ENCODE assay signal across 8 mouse cellular contexts in genomic region chr2:173307561-173307960, GRCm38 (mm10). TPM values are rescaled to one million over a fixed set of nuclear protein-coding genes. Genes with fewer than 3 reads are reported as not detected.
DNase-seq lines count a peak whose midpoint lies in the region; ATAC-seq and TF ChIP-seq lines count a peak whose summit lies in the region.

No protein-coding gene starts in this region.

- peak; percentile 44 to 54 for DNase-seq in cerebellum, postnatal 10 days
- DNase-seq in cerebellum, adult 11-12 months: no peak
- DNase-seq in Muller cell, postnatal 12 days (ENCODE audit: inconsistent ontology term): no peak

- H3K4me3 ChIP-seq in forebrain, embryonic 12.5 days (replicated peaks): peak overlapping the region; percentile 21
- H3K4me3 ChIP-seq in heart, embryonic 15.5 days: peak overlapping the region; percentile 14; the same call in 1 of the 2 replicates
- no peak overlapping the region for H3K4me3 ChIP-seq in kidney, embryonic 15.5 days (replicated peaks)
- H3K4me3 ChIP-seq in limb, embryonic 15.5 days: no peak overlapping the region
- H3K4me3 ChIP-seq in olfactory bulb, adult 2 months (ENCODE audit: insufficient read depth, low read depth, low read length): peak overlapping the region; percentile 3; the same call in 1 of the 2 replicates

- H3K9me3 ChIP-seq in forebrain, embryonic 12.5 days: no peaks in the 10 kb centered on the region
- no peaks in the 10 kb centered on the region for H3K9me3 ChIP-seq in heart, embryonic 15.5 days (replicated peaks)
- H3K9me3 ChIP-seq in kidney, embryonic 15.5 days (replicated peaks): no peaks in the 10 kb centered on the region
- H3K9me3 ChIP-seq in limb, embryonic 15.5 days: no peaks in the 10 kb centered on the region

- no peaks in the 10 kb centered on the region for H3K36me3 ChIP-seq in forebrain, embryonic 12.5 days (replicated peaks)
- H3K36me3 ChIP-seq in heart, embryonic 15.5 days: no peaks in the 10 kb centered on the region
- no peaks in the 10 kb centered on the region for H3K36me3 ChIP-seq in kidney, embryonic 15.5 days
- H3K36me3 ChIP-seq in limb, embryonic 15.5 days: no peaks in the 10 kb centered on the region

- peaks cover 13% of the 10 kb centered on the region for H3K27me3 ChIP-seq in forebrain, embryonic 12.5 days
- no peaks in the 10 kb centered on the region for H3K27me3 ChIP-seq in heart, embryonic 15.5 days
- peaks cover 26% of the 10 kb centered on the region for H3K27me3 ChIP-seq in kidney, embryonic 15.5 days
- peaks cover 4% of the 10 kb centered on the region; the same call in 1 of the 2 replicates for H3K27me3 ChIP-seq in limb, embryonic 15.5 days

- no peak for TF ChIP-seq POLR2A in olfactory bulb, adult 2 months (IDR thresholded peaks at IDR 0.05; ENCODE audit: insufficient read depth, low read depth, low read length)

- WGBS in forebrain, embryonic 12.5 days: 7% methylated on average over 16 of the region's 18 CpGs
- WGBS in heart, embryonic 15.5 days: 0% methylated on average over 16 of the region's 18 CpGs
- under 1% methylated on average over 14 of the region's 18 CpGs for whole genome bisulfite sequencing in kidney, embryonic 15.5 days
- 1% methylated on average over 14 of the region's 18 CpGs for WGBS in limb, embryonic 15.5 days
- under 1% methylated on average over 14 of the region's 18 CpGs for WGBS in olfactory bulb, adult 2 months

- peak overlapping the region; percentile 50 for H3K27ac ChIP-seq in forebrain, embryonic 12.5 days
- H3K27ac ChIP-seq in heart, embryonic 15.5 days: peak overlapping the region; percentile 85
- peak overlapping the region; percentile 37; the same call in 1 of the 2 replicates for H3K27ac ChIP-seq in kidney, embryonic 15.5 days
- H3K27ac ChIP-seq in limb, embryonic 15.5 days: no peak overlapping the region
- H3K27ac ChIP-seq in olfactory bulb, adult 2 months (ENCODE audit: insufficient read depth, low read depth, low read length): peak overlapping the region; percentile 63

- no peak for TF ChIP-seq CTCF in olfactory bulb, adult 2 months (IDR thresholded peaks at IDR 0.05; ENCODE audit: insufficient read depth, low read depth, low read length)

- H3K4me2 ChIP-seq in forebrain, embryonic 12.5 days: peak overlapping the region; percentile 49
- peak overlapping the region; percentile 48 for H3K4me2 ChIP-seq in heart, embryonic 15.5 days
- H3K4me2 ChIP-seq in kidney, embryonic 15.5 days: peak overlapping the region; percentile 43
- H3K4me2 ChIP-seq in limb, embryonic 15.5 days: peak overlapping the region; percentile 36

- peak overlapping the region; percentile 40 for H3K9ac ChIP-seq in forebrain, embryonic 12.5 days
- no peak overlapping the region for H3K9ac ChIP-seq in heart, embryonic 15.5 days
- H3K9ac ChIP-seq in kidney, embryonic 15.5 days: no peak overlapping the region
- H3K9ac ChIP-seq in limb, embryonic 15.5 days: no peak overlapping the region

- ATAC-seq in forebrain, embryonic 12.5 days (ENCODE audit: low FRiP score): peak; percentile 85
- peak; percentile 81 for ATAC-seq in heart, embryonic 15.5 days (replicated peaks; ENCODE audit: insufficient number of reproducible peaks, insufficient read depth, low FRiP score, low read depth)
- ATAC-seq in kidney, embryonic 15.5 days (replicated peaks; ENCODE audit: low FRiP score): peak; percentile 77
- ATAC-seq in limb, embryonic 15.5 days (ENCODE audit: insufficient number of reproducible peaks, low FRiP score, low TSS enrichment, low read depth): 0 out of 2 replicates have a peak, but pooled peaks have one; percentile 40

- peaks cover 15% of the 10 kb centered on the region for H3K4me1 ChIP-seq in forebrain, embryonic 12.5 days
- H3K4me1 ChIP-seq in heart, embryonic 15.5 days (replicated peaks): peaks cover 23% of the 10 kb centered on the region
- H3K4me1 ChIP-seq in kidney, embryonic 15.5 days: peaks cover 22% of the 10 kb centered on the region
- H3K4me1 ChIP-seq in limb, embryonic 15.5 days: peaks cover 16% of the 10 kb centered on the region
- H3K4me1 ChIP-seq in olfactory bulb, adult 2 months (ENCODE audit: control insufficient read depth, insufficient read depth, low read length): peaks cover 25% of the 10 kb centered on the region

RNA-seq across cellular contexts. Expression of gene Pmepa1, which starts 31.2 kb away (rescaled TPM):
- polyA plus RNA-seq in forebrain, embryonic 12.5 days (2016; fragmentation: Nextera tagmentation; extraction: Ambion mirVana): 3.7 and 4.7 TPM in 2 replicates
- polyA plus RNA-seq in heart, embryonic 15.5 days (2015; fragmentation: Nextera tagmentation; extraction: Ambion mirVana): 4.6 and 5.1 TPM in 2 replicates
- polyA plus RNA-seq in kidney, embryonic 15.5 days (2015; fragmentation: Nextera tagmentation; extraction: Ambion mirVana): 4.0 and 4.5 TPM in 2 replicates
- polyA plus RNA-seq in limb, embryonic 15.5 days (2015; fragmentation: Nextera tagmentation; extraction: Ambion mirVana): 6.3 and 8.4 TPM in 2 replicates
- not detected in 2 replicates for polyA plus RNA-seq in olfactory bulb, adult 2 months (2012; ENCODE audit: insufficient read depth, insufficient read length, low replicate concordance, missing spikeins)

Comparison
In these comparisons a context has a peak if more than half of its experiments do, and no peak if none do; other contexts are left out.
1. DNase-seq: peak in cerebellum, postnatal 10 days (2 of 2); none in cerebellum, adult 11-12 months (single experiment) and Muller cell, postnatal 12 days (single experiment).
2. H3K4me3 ChIP-seq: peak in forebrain, embryonic 12.5 days (single experiment), heart, embryonic 15.5 days (single experiment) and olfactory bulb, adult 2 months (single experiment); none in kidney, embryonic 15.5 days (single experiment) and limb, embryonic 15.5 days (single experiment).
3. Peak in every context shown above with its lines, with median percentiles within 50 percentile points of each other: ATAC-seq and H3K4me2 ChIP-seq.